Mouse (Mus musculus) left cerebral cortex, postnatal 14 days (tissue): ENCODE measurements around the gene Scarb2. TPM values are rescaled to one million over a fixed set of nuclear protein-coding genes. Genes with fewer than 3 reads are reported as not detected.
A peak's percentile ranks its signal among the peaks of the same experiment; 100 is the strongest.
"Not testable (repeated sequence)": the region's sequence is repeated elsewhere in the genome, so short reads cannot be mapped to it uniquely, and the experiment has no call there.

Experiments used
- DNase-seq, 2 experiments: peaks; one replicate each; pipeline ENCODE4 v3.0.0; 2021 to 2022; ENCODE audit warnings: low spot score in 2 of 2, mixed read lengths in 1 of 2
- intact Hi-C: fragments of 180-260 bp; cut with DNase I; formaldehyde crosslinking; loops from one replicate; pipeline ENCODE4 v1.15.1; 2025
- long read RNA-seq, 2 experiments: library from polyadenylated mRNA; stranded (forward); transcript quantifications; one replicate each; pipeline ENCODE4 v2.0.0; 2021
- total RNA-seq, 2 experiments: library from RNA; stranded (reverse); gene quantifications; 2 replicates each; pipeline ENCODE4 v1.2.3; 2021

The Scarb2 gene
- 10 to 100 TPM; 81.8 to 82.3 TPM for total RNA-seq
- long read RNA-seq, experiment 1, full-length matches to known transcripts = 32 of 41 reads
- long read RNA-seq, experiment 1, partial matches to known transcripts = 0 of 41 reads
- long read RNA-seq, experiment 1, other reads (novel, unspliced or antisense) = 9 of 41 reads
- long read RNA-seq, experiment 2, full-length matches to known transcripts = 24 of 29 reads
- long read RNA-seq, experiment 2, partial matches to known transcripts = 0 of 29 reads
- long read RNA-seq, experiment 2, other reads (novel, unspliced or antisense) = 5 of 29 reads

GRCm38 (mm10) chr5:92506733-92507132 is at the start of gene Scarb2:
TSS of gene Scarb2 (minus strand) at chr5:92506833.
- intact Hi-C loops = loop anchor here (5.0 kb wide), 1 partner anchor 151 kb away; no protein-coding TSS in a partner anchor
- DNase-seq = no peak

- intact Hi-C loops = no loop called here
- DNase-seq = no peak
These were observed 49.3 kb upstream of the Scarb2 start for GRCm38 (mm10) chr5:92555905-92556304.

- intact Hi-C loops = no loop called here
- DNase-seq = peak; percentile 49 to 56
These were observed 48.4 kb upstream of the Scarb2 start, which contains the start of gene Fam47e for GRCm38 (mm10) chr5:92554891-92555511. TSS of gene Fam47e (plus strand) at chr5:92555069.

GRCm38 (mm10) chr5:92554443-92554842 is 47.8 kb upstream of the Scarb2 start:
- DNase-seq = no peak
- intact Hi-C loops = no loop called here

DNA sequence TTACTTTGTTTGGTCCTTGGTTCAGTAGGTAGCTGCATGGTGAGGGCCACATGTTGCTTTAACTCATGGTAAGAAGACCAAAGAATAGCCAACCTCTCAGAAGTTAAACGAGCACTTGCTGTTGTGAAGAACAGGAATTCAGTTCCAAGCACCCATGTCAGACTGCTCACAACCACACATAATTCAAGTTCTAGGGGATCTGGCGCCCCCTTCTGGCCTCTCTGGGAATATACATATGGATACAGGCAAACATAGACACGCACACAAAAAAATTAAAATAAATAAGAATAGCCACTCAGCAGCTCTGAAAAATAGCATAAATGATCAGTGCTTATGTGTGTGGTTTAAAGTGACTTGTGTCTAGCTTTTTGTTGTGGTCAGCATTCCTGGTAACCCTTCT is 47.3 kb upstream of the Scarb2 start:
- no peak for DNase-seq
- intact Hi-C loops = no loop called here

DNA sequence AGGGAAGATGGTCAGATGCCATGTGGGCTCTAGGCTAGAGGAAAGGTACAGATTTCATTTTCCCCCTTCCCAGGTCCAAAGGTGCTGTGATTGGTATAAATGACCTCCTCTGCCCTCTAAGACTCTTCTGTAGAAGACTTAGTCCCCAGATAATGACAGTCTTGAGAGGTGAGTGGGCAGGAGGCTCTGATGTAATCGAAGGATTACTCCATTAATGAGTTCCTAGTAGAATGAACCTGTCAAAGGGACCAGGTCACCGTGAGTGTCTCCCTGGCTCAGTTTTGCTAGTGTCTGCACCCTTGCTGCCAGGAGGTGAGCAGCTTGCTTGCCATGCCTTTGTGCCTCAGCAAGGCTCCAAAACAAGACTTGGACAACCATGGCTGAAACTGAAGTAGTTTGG is 46.0 kb upstream of the Scarb2 start:
- no peak for DNase-seq
- intact Hi-C loops = no loop called here

- intact Hi-C loops = no loop called here
- no peak for DNase-seq
These were observed 33.1 kb upstream of the Scarb2 start for GRCm38 (mm10) chr5:92539698-92540097.

- DNase-seq = peak; percentile 41 to 50
- intact Hi-C loops = no loop called here
These were observed 18.2 kb upstream of the Scarb2 start for GRCm38 (mm10) chr5:92524821-92525258.

- DNase-seq, intact Hi-C loops: not testable (repeated sequence)
These were observed 14.5 kb upstream of the Scarb2 start for GRCm38 (mm10) chr5:92521131-92521530.

GRCm38 (mm10) chr5:92512066-92512465 is 5.4 kb upstream of the Scarb2 start:
- intact Hi-C loops = no loop called here
- no peak for DNase-seq

DNA sequence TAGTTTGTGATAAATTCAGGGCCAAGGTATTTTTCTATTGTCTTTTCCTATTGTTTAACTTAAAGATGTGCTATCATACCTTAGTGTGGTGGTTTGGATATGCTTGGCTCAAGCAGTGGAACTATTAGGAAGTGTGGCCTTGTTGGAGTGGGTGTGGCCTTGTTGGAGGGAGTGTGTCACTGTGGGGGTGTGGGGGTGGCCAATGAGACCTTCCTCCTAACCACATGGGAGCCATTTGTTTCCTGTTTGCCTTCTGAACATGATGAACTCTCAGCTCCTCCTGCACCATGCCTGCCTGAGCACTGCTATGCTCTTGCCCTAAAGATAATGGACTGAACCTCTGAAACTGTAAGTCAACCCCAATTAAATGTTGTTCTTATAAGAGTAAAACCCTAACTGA is 4.6 kb upstream of the Scarb2 start:
- intact Hi-C loops = no loop called here
- no peak for DNase-seq

DNA sequence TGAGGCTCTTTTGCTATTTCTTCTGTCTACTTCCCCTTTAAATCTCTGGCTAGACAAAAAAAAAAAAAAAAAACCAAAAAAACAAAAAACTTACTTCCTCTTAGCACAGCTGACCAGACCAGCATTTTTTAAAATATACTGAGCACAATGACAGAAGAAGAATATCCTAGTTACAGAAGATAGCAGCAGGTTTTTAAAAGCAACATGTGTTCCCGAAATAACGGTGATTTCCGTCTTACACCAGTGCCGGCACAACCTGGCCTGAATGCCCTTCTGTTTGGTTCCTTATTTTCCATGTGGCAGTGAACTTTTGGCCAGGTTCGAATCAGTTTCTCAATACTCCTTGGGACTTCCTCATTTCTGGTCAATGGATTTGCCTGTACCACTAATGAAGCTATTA is 2.2 kb upstream of the Scarb2 start:
- intact Hi-C loops = loop anchor here (5.0 kb wide), 1 partner anchor 148 kb away; no protein-coding TSS in a partner anchor

GRCm38 (mm10) chr5:92506301-92506729 is 318 bp downstream of the Scarb2 start:
- DNase-seq = peak; percentile 42 to 58
- intact Hi-C loops = loop anchor here (5.0 kb wide), 1 partner anchor 151 kb away; no protein-coding TSS in a partner anchor

More for the DNA sequence above, 2.2 kb upstream of the Scarb2 start:
- no peak for DNase-seq

DNA sequence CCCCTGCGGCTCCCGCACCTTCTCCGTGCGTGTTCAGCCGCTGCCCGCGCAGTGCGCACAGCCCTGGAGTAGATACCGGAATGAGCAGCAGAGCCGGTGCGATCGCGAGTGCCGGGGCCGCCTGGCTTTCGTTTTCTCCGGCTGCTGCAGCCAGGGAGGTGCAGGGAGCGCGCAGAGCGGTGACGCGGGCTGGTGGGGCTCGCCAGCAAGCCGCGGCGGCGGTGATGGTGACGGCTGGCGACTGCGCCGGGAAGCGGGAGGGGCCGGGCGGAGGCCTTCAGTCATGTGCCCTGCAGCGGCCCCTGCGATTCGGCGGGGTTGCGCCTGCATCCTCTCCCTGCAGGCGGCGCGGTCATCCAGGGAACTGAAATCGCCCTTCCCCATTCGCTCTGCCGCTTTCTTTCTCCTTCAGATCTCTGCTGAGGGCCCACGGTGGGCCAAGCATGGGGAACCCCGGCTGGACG is 1.2 kb downstream of the Scarb2 start:
- DNase-seq = peak; percentile 97
- intact Hi-C loops = loop anchor here (2.0 to 5.0 kb wide), 2 partner anchors 49 to 152 kb away; no protein-coding TSS in a partner anchor

- peak; percentile 56 to 59 for DNase-seq
- intact Hi-C loops = loop anchor here (2.0 to 5.0 kb wide), 2 partner anchors 48 to 152 kb away; no protein-coding TSS in a partner anchor
These were observed 1.8 kb downstream of the Scarb2 start for GRCm38 (mm10) chr5:92504676-92505400.

GRCm38 (mm10) chr5:92503856-92504618 is 2.6 kb downstream of the Scarb2 start:
- DNase-seq = no peak
- intact Hi-C loops = loop anchor here (2.0 kb wide), 1 partner anchor 47 kb away; no protein-coding TSS in a partner anchor

DNA sequence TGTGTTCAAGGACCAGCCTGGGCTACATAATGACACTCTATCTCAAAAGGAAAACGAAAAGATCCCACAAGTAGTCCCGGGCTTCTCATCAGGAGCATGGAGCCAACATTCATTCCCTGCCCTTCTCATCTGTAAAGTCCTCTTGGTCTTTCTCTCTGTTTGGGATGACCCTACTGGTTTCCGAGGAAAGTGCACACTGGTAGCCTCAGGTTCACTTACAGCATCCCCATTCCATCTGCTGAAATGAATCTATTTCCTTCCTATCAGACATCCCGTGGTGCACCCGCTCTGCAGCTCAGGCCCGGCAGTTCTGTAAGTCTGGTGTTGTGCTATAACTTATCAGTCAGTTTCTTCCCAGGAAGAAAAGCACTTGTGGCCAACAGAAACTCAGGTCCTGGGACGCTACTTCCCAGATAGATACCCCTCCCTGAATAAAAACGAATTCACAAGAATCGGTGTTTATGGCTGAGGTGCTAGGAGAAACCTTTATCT is 3.2 kb downstream of the Scarb2 start:
- intact Hi-C loops = no loop called here

DNA sequence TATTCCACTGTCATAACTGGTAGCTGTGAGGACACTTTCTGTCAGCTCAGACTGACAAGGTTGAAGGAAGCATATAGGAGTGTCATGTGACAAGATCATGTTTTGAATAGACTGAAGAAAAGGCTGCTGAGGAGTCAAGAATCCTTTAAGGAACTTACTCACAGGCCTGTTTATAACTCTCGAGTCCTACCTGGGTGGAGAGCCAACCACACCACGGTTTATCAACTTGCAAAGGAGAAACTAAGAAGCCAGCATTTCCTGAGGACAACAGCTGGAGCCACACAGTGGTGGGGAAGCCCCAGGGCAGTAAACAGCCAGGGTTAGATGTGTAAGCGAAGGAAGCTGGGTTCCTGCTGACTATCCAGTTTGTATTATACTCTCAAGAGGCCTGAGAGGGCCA is 7.3 kb downstream of the Scarb2 start:
- peak in 1 of 2 experiments; percentile 2 for DNase-seq
- intact Hi-C loops = no loop called here

More for the DNA sequence above, 3.2 kb downstream of the Scarb2 start:
- no peak for DNase-seq

- intact Hi-C loops = no loop called here
These were observed 8.0 kb downstream of the Scarb2 start for GRCm38 (mm10) chr5:92498661-92499060.

More at GRCm38 (mm10) chr5:92498661-92499060, 8.0 kb downstream of the Scarb2 start:
- peak in 1 of 2 experiments; percentile 7 for DNase-seq
